Mouse (Mus musculus) ES-Bruce4 (cell line): Measurements from ENCODE around the gene Gm11541.

Experiments
- CTCF ChIP-seq: IDR thresholded peaks from one replicate; pipeline ENCODE4 v1.8.1; 2011; ENCODE audit warnings: low read depth, low read length
- EP300 ChIP-seq: IDR thresholded peaks from 2 replicates; pipeline ENCODE4 v1.6.1; 2011; ENCODE audit warnings: low read depth, low read length; ENCODE audit not compliant: insufficient read depth

DNA sequence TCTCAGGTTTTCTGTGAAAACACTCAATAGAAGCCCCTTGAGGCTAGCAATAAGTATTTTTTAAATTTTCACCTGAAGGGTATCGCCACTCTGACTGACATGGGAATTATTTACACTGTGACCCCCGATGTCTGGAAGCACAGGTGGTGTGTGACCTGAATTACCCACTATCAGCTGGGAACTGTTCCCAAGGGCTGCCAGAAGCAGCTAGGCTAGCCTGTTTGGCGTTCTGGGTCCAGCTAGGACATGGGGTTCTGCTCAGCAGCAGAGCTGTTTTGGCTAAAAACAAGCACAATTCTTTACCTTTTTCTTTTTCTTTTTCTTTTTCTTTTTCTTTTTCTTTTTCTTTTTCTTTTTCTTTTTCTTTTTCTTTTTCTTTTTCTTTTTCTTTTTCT, 2.1 kb downstream of the Gm11541 start:
- no peak for TF ChIP-seq EP300
- TF ChIP-seq CTCF: no peak
